Mouse (Mus musculus): ENCODE results near the gene Gm20870. TPM values are rescaled to one million over a fixed set of nuclear protein-coding genes. Genes with fewer than 3 reads are reported as not detected.

Gm20870 gene
- not detected in 2 replicates for polyA plus RNA-seq (2012; rRNA removed)

GRCm38 (mm10) chrY:71691743-71692142 lies at the start of gene Gm20870:
TSS of gene Gm20870 (plus strand) at chrY:71692043.

Other genes with a start within 250 kb of the Gm20870 start
- not detected in 2 replicates for gene Gm20869, start 222.6 kb upstream of the Gm20870 start, polyA plus RNA-seq (2012; rRNA removed)

Measured in liver, embryonic 14 days (tissue).